Mouse (Mus musculus) adipose tissue, adult 10 weeks (tissue): ENCODE data around the gene Fam161b. TPM values are rescaled to one million over a fixed set of nuclear protein-coding genes. Genes with fewer than 3 reads are reported as not detected.

ENCODE experiments used
- polyA plus RNA-seq: library from polyadenylated mRNA; stranded (reverse); fragments of 350-450 nt; fragmentation: Illumina TruSeq; extraction: RNeasy Lipid Tissue Mini Kit (QIAGEN cat#74804); gene quantifications from one replicate; pipeline ENCODE4 v1.2.3, GENCODE M21; 2014; ENCODE audit warnings: low read depth, low replicate concordance

Fam161b gene
- 3.2 TPM for polyA plus RNA-seq

GRCm38 (mm10) chr12:84361555-84362489, at the start of gene Fam161b, which contains the start of gene Coq6:
Gene Fam161b, minus strand, starts transcription at chr12:84361833.
Gene Coq6, plus strand, starts transcription at chr12:84361657.

DNA sequence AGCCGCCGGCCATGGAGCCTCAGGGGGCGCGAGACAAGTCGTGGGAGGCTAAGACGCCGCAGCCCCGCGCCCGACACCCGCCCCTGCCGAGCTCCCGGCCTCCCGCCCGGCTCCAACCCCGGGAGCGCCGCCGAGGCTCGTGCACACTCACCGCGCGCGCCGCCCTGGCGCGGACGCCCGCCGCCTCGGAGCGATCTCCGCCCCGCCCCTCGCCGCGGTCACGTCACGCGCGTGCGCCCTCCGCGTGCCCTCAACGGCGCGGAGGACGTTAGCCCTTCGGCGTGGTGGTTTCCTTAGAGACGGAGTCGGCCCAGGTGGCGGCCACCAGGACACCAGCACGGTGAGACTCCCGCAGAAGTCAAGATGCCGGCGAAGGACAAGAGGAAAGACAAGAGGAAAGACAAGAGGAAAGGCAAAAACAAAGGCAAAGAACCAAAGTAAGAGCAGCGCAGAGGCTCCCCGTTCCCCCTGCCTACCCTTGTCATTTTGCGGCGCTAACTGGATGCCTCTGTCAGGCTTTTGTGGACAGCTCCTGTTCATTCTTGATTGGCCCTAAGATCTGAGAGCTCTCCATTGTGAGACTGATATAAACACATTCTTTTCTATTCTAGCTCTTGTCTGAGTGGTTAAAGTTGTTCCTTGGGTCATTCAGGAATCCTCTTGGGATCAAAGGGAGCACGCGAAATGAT, 47.3 kb upstream of the Fam161b start, which contains the start of the genes Entpd5 and Bbof1:
Entpd5 (minus strand) TSS at position 211 of the 689 bp plus-strand sequence.
Bbof1 (plus strand) TSS at position 253 of the 689 bp plus-strand sequence.

GRCm38 (mm10) chr12:84316721-84317621, 44.7 kb downstream of the Fam161b start, which contains the start of gene Zfp410:
Gene Zfp410, plus strand, starts transcription at chr12:84316852.

Other genes starting within 250 kb of the Fam161b start
- gene Dnal1, start 247.5 kb downstream of the Fam161b start, polyA plus RNA-seq, result 13.8 TPM
- gene Pnma1, start 213.3 kb downstream of the Fam161b start, polyA plus RNA-seq, result 0.45 TPM
- gene Elmsan1, start 143.0 kb downstream of the Fam161b start, polyA plus RNA-seq, result 13.1 TPM
- 60.9 TPM for gene Ptgr2, start 76.6 kb downstream of the Fam161b start, polyA plus RNA-seq
- gene Zfp410, start 45.0 kb downstream of the Fam161b start, polyA plus RNA-seq, result 34.4 TPM
- 23.9 TPM for gene Coq6, start 176 bp downstream of the Fam161b start, polyA plus RNA-seq
- gene Entpd5, start 47.2 kb upstream of the Fam161b start, polyA plus RNA-seq, result 31.1 TPM
- gene Bbof1, start 47.2 kb upstream of the Fam161b start, polyA plus RNA-seq, result 5.8 TPM
- gene Rnf113a2, start 55.4 kb upstream of the Fam161b start, polyA plus RNA-seq, result 20.3 TPM
- 353 TPM for gene Aldh6a1, start 89.2 kb upstream of the Fam161b start, polyA plus RNA-seq
- 15.7 TPM for gene Lin52, start 89.6 kb upstream of the Fam161b start, polyA plus RNA-seq
- not detected for gene Vsx2, start 207.9 kb upstream of the Fam161b start, polyA plus RNA-seq